Mouse (Mus musculus): Measurements from ENCODE around the gene Hdac7. TPM values are rescaled to one million over a fixed set of nuclear protein-coding genes. Genes with fewer than 3 reads are reported as not detected.
"Not testable (repeated sequence)": the region's sequence is repeated elsewhere in the genome, so short reads cannot be mapped to it uniquely, and the experiment has no call there.

Gene Hdac7
- polyA plus RNA-seq, 1 experiment from 2014 or later = 32.1 TPM

- H3K27ac ChIP-seq; H3K4me1 ChIP-seq; H3K9me3 ChIP-seq (replicated peaks); H3K36me3 ChIP-seq; H3K4me3 ChIP-seq; DNase-seq (ENCODE audit: low spot score); H3K27me3 ChIP-seq (ENCODE audit: low read depth, poor library complexity, severe bottlenecking): not testable (repeated sequence)
- WGBS = 77% methylated on average over 4 of the region's 4 CpGs
Observed at GRCm38 (mm10) chr15:97870116-97870515, 25.8 kb upstream of the Hdac7 start.

GRCm38 (mm10) chr15:97868985-97869384, 24.7 kb upstream of the Hdac7 start:
- Histone ChIP-seq H3K27me3 (ENCODE audit: low read depth, poor library complexity, severe bottlenecking) (no peaks in the 10 kb centered on the region), H3K36me3 (no peaks in the 10 kb centered on the region; the same call in 1 of the 2 replicates), H3K4me3 (no peak overlapping the region), H3K27ac (no peak overlapping the region), H3K4me1 (no peaks in the 10 kb centered on the region; the same call in 1 of the 2 replicates), H3K9me3 (replicated peaks) (no peaks in the 10 kb centered on the region; the same call in 1 of the 2 replicates)
- no peak for DNase-seq (ENCODE audit: low spot score)
- 90% methylated on average over 6 of the region's 6 CpGs for WGBS

- no peaks in the 10 kb centered on the region; the same call in 1 of the 2 replicates for H3K9me3 ChIP-seq (replicated peaks)
- peaks cover 3% of the 10 kb centered on the region; the same call in 1 of the 2 replicates for H3K4me1 ChIP-seq
- no peak overlapping the region for H3K4me3 ChIP-seq
- DNase-seq (ENCODE audit: low spot score) = no peak
- H3K36me3 ChIP-seq = no peaks in the 10 kb centered on the region; the same call in 1 of the 2 replicates
- no peak overlapping the region for H3K27ac ChIP-seq
- 95% methylated on average over 2 of the region's 2 CpGs for WGBS
- H3K27me3 ChIP-seq (ENCODE audit: low read depth, poor library complexity, severe bottlenecking) = no peaks in the 10 kb centered on the region
Observed at GRCm38 (mm10) chr15:97865988-97866387, 21.7 kb upstream of the Hdac7 start.

- Histone ChIP-seq H3K27ac (no peak overlapping the region), H3K36me3 (no peaks in the 10 kb centered on the region; the same call in 1 of the 2 replicates), H3K4me3 (no peak overlapping the region), H3K4me1 (peaks cover 3% of the 10 kb centered on the region; the same call in 1 of the 2 replicates), H3K9me3 (replicated peaks) (no peaks in the 10 kb centered on the region; the same call in 1 of the 2 replicates), H3K27me3 (ENCODE audit: low read depth, poor library complexity, severe bottlenecking) (no peaks in the 10 kb centered on the region)
- WGBS = 74% methylated on average over 6 of the region's 6 CpGs
- DNase-seq (ENCODE audit: low spot score) = no peak
Observed at GRCm38 (mm10) chr15:97865175-97865574, 20.9 kb upstream of the Hdac7 start.

GRCm38 (mm10) chr15:97864361-97865045, 20.2 kb upstream of the Hdac7 start:
- no peaks in the 10 kb centered on the region; the same call in 1 of the 2 replicates for H3K36me3 ChIP-seq
- no peaks in the 10 kb centered on the region for H3K27me3 ChIP-seq (ENCODE audit: low read depth, poor library complexity, severe bottlenecking)
- WGBS = 79% methylated on average over 8 of the region's 8 CpGs
- no peaks in the 10 kb centered on the region; the same call in 1 of the 2 replicates for H3K9me3 ChIP-seq (replicated peaks)
- H3K4me3 ChIP-seq = no peak overlapping the region
- no peak for DNase-seq (ENCODE audit: low spot score)
- H3K4me1 ChIP-seq = peaks cover 3% of the 10 kb centered on the region; the same call in 1 of the 2 replicates
- no peak overlapping the region for H3K27ac ChIP-seq

- Histone ChIP-seq H3K27ac (no peak overlapping the region), H3K4me3 (no peak overlapping the region), H3K4me1 (peaks cover 3% of the 10 kb centered on the region; the same call in 1 of the 2 replicates), H3K27me3 (ENCODE audit: low read depth, poor library complexity, severe bottlenecking) (no peaks in the 10 kb centered on the region), H3K36me3 (no peaks in the 10 kb centered on the region; the same call in 1 of the 2 replicates), H3K9me3 (replicated peaks) (no peaks in the 10 kb centered on the region; the same call in 1 of the 2 replicates)
- no peak for DNase-seq (ENCODE audit: low spot score)
- 81% methylated on average over 18 of the region's 18 CpGs for WGBS
Observed at GRCm38 (mm10) chr15:97863494-97863881, 19.2 kb upstream of the Hdac7 start.

GRCm38 (mm10) chr15:97862881-97863493, 18.7 kb upstream of the Hdac7 start:
- DNase-seq (ENCODE audit: low spot score) = no peak
- Histone ChIP-seq H3K27ac (no peak overlapping the region), H3K9me3 (replicated peaks) (no peaks in the 10 kb centered on the region; the same call in 1 of the 2 replicates), H3K4me1 (peaks cover 3% of the 10 kb centered on the region; the same call in 1 of the 2 replicates), H3K36me3 (no peaks in the 10 kb centered on the region; the same call in 1 of the 2 replicates), H3K4me3 (no peak overlapping the region), H3K27me3 (ENCODE audit: low read depth, poor library complexity, severe bottlenecking) (no peaks in the 10 kb centered on the region)
- 57% methylated on average over 14 of the region's 14 CpGs for WGBS

- Histone ChIP-seq H3K27ac (no peak overlapping the region), H3K4me1 (peaks cover 3% of the 10 kb centered on the region; the same call in 1 of the 2 replicates), H3K9me3 (replicated peaks) (no peaks in the 10 kb centered on the region), H3K27me3 (ENCODE audit: low read depth, poor library complexity, severe bottlenecking) (no peaks in the 10 kb centered on the region), H3K4me3 (no peak overlapping the region), H3K36me3 (no peaks in the 10 kb centered on the region)
- 72% methylated on average over 3 of the region's 3 CpGs for WGBS
- no peak for DNase-seq (ENCODE audit: low spot score)
Observed at GRCm38 (mm10) chr15:97860353-97860752, 16.1 kb upstream of the Hdac7 start.

GRCm38 (mm10) chr15:97858431-97858830, 14.1 kb upstream of the Hdac7 start:
- Histone ChIP-seq H3K27me3 (ENCODE audit: low read depth, poor library complexity, severe bottlenecking) (no peaks in the 10 kb centered on the region), H3K27ac (no peak overlapping the region), H3K36me3 (no peaks in the 10 kb centered on the region), H3K9me3 (replicated peaks) (no peaks in the 10 kb centered on the region), H3K4me3 (no peak overlapping the region), H3K4me1 (peaks cover 1% of the 10 kb centered on the region; the same call in 1 of the 2 replicates)
- no peak for DNase-seq (ENCODE audit: low spot score)
- 89% methylated on average over 4 of the region's 4 CpGs for WGBS

- Histone ChIP-seq H3K4me1 (peaks cover under 1% of the 10 kb centered on the region), H3K27me3 (ENCODE audit: low read depth, poor library complexity, severe bottlenecking) (no peaks in the 10 kb centered on the region), H3K9me3 (replicated peaks) (no peaks in the 10 kb centered on the region), H3K27ac (no peak overlapping the region), H3K36me3 (no peaks in the 10 kb centered on the region), H3K4me3 (no peak overlapping the region)
- 71% methylated on average over 6 of the region's 6 CpGs for WGBS
- no peak for DNase-seq (ENCODE audit: low spot score)
Observed at GRCm38 (mm10) chr15:97854551-97854950, 10.2 kb upstream of the Hdac7 start.

GRCm38 (mm10) chr15:97854059-97854458, 9.8 kb upstream of the Hdac7 start:
- H3K4me1 ChIP-seq = peaks cover 5% of the 10 kb centered on the region
- 54% methylated on average over 8 of the region's 8 CpGs for WGBS
- no peaks in the 10 kb centered on the region for H3K36me3 ChIP-seq
- H3K4me3 ChIP-seq = no peak overlapping the region
- DNase-seq (ENCODE audit: low spot score) = no peak
- H3K9me3 ChIP-seq (replicated peaks) = no peaks in the 10 kb centered on the region
- no peaks in the 10 kb centered on the region for H3K27me3 ChIP-seq (ENCODE audit: low read depth, poor library complexity, severe bottlenecking)
- H3K27ac ChIP-seq = no peak overlapping the region

- H3K4me3 ChIP-seq = no peak overlapping the region
- 88% methylated on average over 3 of the region's 3 CpGs for WGBS
- peaks cover 5% of the 10 kb centered on the region for H3K4me1 ChIP-seq
- no peak overlapping the region for H3K27ac ChIP-seq
- DNase-seq (ENCODE audit: low spot score) = no peak
- H3K9me3 ChIP-seq (replicated peaks) = no peaks in the 10 kb centered on the region
- H3K36me3 ChIP-seq = no peaks in the 10 kb centered on the region
- no peaks in the 10 kb centered on the region for H3K27me3 ChIP-seq (ENCODE audit: low read depth, poor library complexity, severe bottlenecking)
Observed at GRCm38 (mm10) chr15:97852291-97852690, 8.0 kb upstream of the Hdac7 start.

- DNase-seq (ENCODE audit: low spot score) = no peak
- Histone ChIP-seq H3K4me1 (peaks cover 5% of the 10 kb centered on the region), H3K27me3 (ENCODE audit: low read depth, poor library complexity, severe bottlenecking) (no peaks in the 10 kb centered on the region), H3K4me3 (no peak overlapping the region), H3K27ac (no peak overlapping the region), H3K9me3 (replicated peaks) (no peaks in the 10 kb centered on the region), H3K36me3 (no peaks in the 10 kb centered on the region)
- WGBS = 85% methylated on average over 5 of the region's 5 CpGs
Observed at GRCm38 (mm10) chr15:97851011-97851410, 6.7 kb upstream of the Hdac7 start.
